Mouse (Mus musculus): Measurements from ENCODE around the gene Gm20715. TPM values are rescaled to one million over a fixed set of nuclear protein-coding genes. Genes with fewer than 3 reads are reported as not detected.

Gene Gm20715
- polyA plus RNA-seq, 1 experiment from 2014 or later: not detected

Other genes starting within 250 kb of the Gm20715 start
- gene Zfp444, start 238.1 kb upstream of the Gm20715 start, polyA plus RNA-seq (2016; fragmentation: Nextera tagmentation; extraction: Ambion mirVana): 30.2 and 31.3 TPM in 2 replicates
- gene Galp, start 213.2 kb upstream of the Gm20715 start, polyA plus RNA-seq (2016; fragmentation: Nextera tagmentation; extraction: Ambion mirVana): not detected in 2 replicates
- not detected in 2 replicates for gene Zscan5b, start 188.0 kb upstream of the Gm20715 start, polyA plus RNA-seq (2016; fragmentation: Nextera tagmentation; extraction: Ambion mirVana)
- gene Epp13, start 157.6 kb upstream of the Gm20715 start, polyA plus RNA-seq (2016; fragmentation: Nextera tagmentation; extraction: Ambion mirVana): not detected in 2 replicates
- gene Zfp667, start 123.7 kb upstream of the Gm20715 start, polyA plus RNA-seq (2016; fragmentation: Nextera tagmentation; extraction: Ambion mirVana): 3.7 and 4.2 TPM in 2 replicates
- 4.3 and 4.8 TPM in 2 replicates for gene Zfp583, start 79.0 kb upstream of the Gm20715 start, polyA plus RNA-seq (2016; fragmentation: Nextera tagmentation; extraction: Ambion mirVana)
- gene Gm3854, start 66.5 kb upstream of the Gm20715 start, polyA plus RNA-seq (2016; fragmentation: Nextera tagmentation; extraction: Ambion mirVana): 1.1 and 1.6 TPM in 2 replicates
- gene Zfp78, start 47.0 kb upstream of the Gm20715 start, polyA plus RNA-seq (2016; fragmentation: Nextera tagmentation; extraction: Ambion mirVana): 1.2 and 1.4 TPM in 2 replicates
- gene Zfp28, start 27.0 kb upstream of the Gm20715 start, polyA plus RNA-seq (2016; fragmentation: Nextera tagmentation; extraction: Ambion mirVana): 7.3 and 10.7 TPM in 2 replicates
- gene Smim17, start 11.6 kb upstream of the Gm20715 start, polyA plus RNA-seq (2016; fragmentation: Nextera tagmentation; extraction: Ambion mirVana): 0.15 and 0.39 TPM in 2 replicates
- not detected in 2 replicates for gene Olfr1344, start 28.4 kb downstream of the Gm20715 start, polyA plus RNA-seq (2016; fragmentation: Nextera tagmentation; extraction: Ambion mirVana)
- gene Olfr1336, start 45.9 kb downstream of the Gm20715 start, polyA plus RNA-seq (2016; fragmentation: Nextera tagmentation; extraction: Ambion mirVana): not detected in 2 replicates
- not detected in 2 replicates for gene Olfr1346, start 56.8 kb downstream of the Gm20715 start, polyA plus RNA-seq (2016; fragmentation: Nextera tagmentation; extraction: Ambion mirVana)
- not detected in 2 replicates for gene Olfr5, start 76.7 kb downstream of the Gm20715 start, polyA plus RNA-seq (2016; fragmentation: Nextera tagmentation; extraction: Ambion mirVana)
- not detected in 2 replicates for gene Olfr1347, start 89.5 kb downstream of the Gm20715 start, polyA plus RNA-seq (2016; fragmentation: Nextera tagmentation; extraction: Ambion mirVana)
- not detected in 2 replicates for gene Olfr1348, start 98.5 kb downstream of the Gm20715 start, polyA plus RNA-seq (2016; fragmentation: Nextera tagmentation; extraction: Ambion mirVana)
- gene Olfr1349, start 112.7 kb downstream of the Gm20715 start, polyA plus RNA-seq (2016; fragmentation: Nextera tagmentation; extraction: Ambion mirVana): not detected in 2 replicates
- not detected in 2 replicates for gene Olfr1350, start 154.6 kb downstream of the Gm20715 start, polyA plus RNA-seq (2016; fragmentation: Nextera tagmentation; extraction: Ambion mirVana)